Mouse (Mus musculus): ENCODE measurements around the gene Gcnt3. TPM values are rescaled to one million over a fixed set of nuclear protein-coding genes. Genes with fewer than 3 reads are reported as not detected.
"Not testable (repeated sequence)": the region's sequence is repeated elsewhere in the genome, so short reads cannot be mapped to it uniquely, and the experiment has no call there.

Gene Gcnt3
- polyA plus RNA-seq, 1 experiment from 2014 or later, result 0.07 TPM

DNA sequence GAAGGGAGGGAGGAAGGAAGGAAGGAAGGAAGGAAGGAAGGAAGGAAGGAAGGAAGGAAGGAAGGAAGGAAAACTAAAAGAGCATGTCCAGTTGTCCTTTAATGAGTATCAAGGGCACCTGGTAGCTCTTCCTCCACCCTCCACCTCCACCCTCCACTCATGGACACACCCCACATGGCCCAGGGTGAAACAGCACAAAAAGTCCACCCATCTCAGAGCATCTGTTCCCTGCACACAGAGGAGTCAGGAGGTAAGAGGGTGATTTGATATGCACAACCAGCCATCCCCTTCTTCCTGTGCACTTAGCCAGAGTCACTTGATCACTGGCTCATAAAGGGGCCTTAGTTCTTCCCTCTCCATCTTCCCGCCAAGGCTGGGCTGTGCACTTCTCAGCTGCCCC is 5.0 kb upstream of the Gcnt3 start:
- Histone ChIP-seq H3K27me3 (no peaks in the 10 kb centered on the region), H3K27ac (no peak overlapping the region), H3K4me3 (no peak overlapping the region), H3K4me2 (no peak overlapping the region), H3K4me1 (peaks cover 4% of the 10 kb centered on the region), H3K9me3 (no peaks in the 10 kb centered on the region), H3K9ac (no peak overlapping the region), H3K36me3 (no peaks in the 10 kb centered on the region)
- no peak for ATAC-seq (ENCODE audit: insufficient number of reproducible peaks, insufficient read depth, low FRiP score, low TSS enrichment, low read depth)
- 41% methylated on average over 1 of the region's 1 CpGs for WGBS

- Histone ChIP-seq H3K27me3 (no peaks in the 10 kb centered on the region), H3K4me3 (no peak overlapping the region), H3K4me2 (no peak overlapping the region), H3K9me3 (no peaks in the 10 kb centered on the region), H3K4me1 (no peaks in the 10 kb centered on the region), H3K9ac (no peak overlapping the region), H3K27ac (no peak overlapping the region), H3K36me3 (no peaks in the 10 kb centered on the region)
- 90% methylated on average over 4 of the region's 4 CpGs for WGBS
- ATAC-seq (ENCODE audit: insufficient number of reproducible peaks, insufficient read depth, low FRiP score, low TSS enrichment, low read depth), result no peak
These were observed 4.2 kb upstream of the Gcnt3 start for GRCm38 (mm10) chr9:70042137-70042536.

- Histone ChIP-seq H3K4me2 (no peak overlapping the region), H3K4me3 (no peak overlapping the region), H3K4me1 (no peaks in the 10 kb centered on the region), H3K36me3 (no peaks in the 10 kb centered on the region), H3K9me3 (no peaks in the 10 kb centered on the region), H3K27ac (no peak overlapping the region), H3K27me3 (no peaks in the 10 kb centered on the region), H3K9ac (no peak overlapping the region)
- WGBS, result 88% methylated on average over 11 of the region's 11 CpGs
- no peak for ATAC-seq (ENCODE audit: insufficient number of reproducible peaks, insufficient read depth, low FRiP score, low TSS enrichment, low read depth)
These were observed 2.7 kb upstream of the Gcnt3 start for GRCm38 (mm10) chr9:70040570-70040969.

- H3K36me3 ChIP-seq, result no peaks in the 10 kb centered on the region
- no peak for ATAC-seq (ENCODE audit: insufficient number of reproducible peaks, insufficient read depth, low FRiP score, low TSS enrichment, low read depth)
- H3K4me2 ChIP-seq, result no peak overlapping the region
- 76% methylated on average over 6 of the region's 6 CpGs for WGBS
- no peak overlapping the region for H3K9ac ChIP-seq
- no peaks in the 10 kb centered on the region for H3K4me1 ChIP-seq
- no peak overlapping the region for H3K27ac ChIP-seq
- H3K27me3 ChIP-seq, result no peaks in the 10 kb centered on the region
- H3K9me3 ChIP-seq, result no peaks in the 10 kb centered on the region
- no peak overlapping the region for H3K4me3 ChIP-seq
These were observed 1.9 kb upstream of the Gcnt3 start for GRCm38 (mm10) chr9:70039597-70040385.

GRCm38 (mm10) chr9:70036646-70037045 is 1.2 kb downstream of the Gcnt3 start:
- Histone ChIP-seq H3K9ac (no peak overlapping the region), H3K36me3 (no peaks in the 10 kb centered on the region), H3K4me1 (no peaks in the 10 kb centered on the region), H3K27me3 (no peaks in the 10 kb centered on the region), H3K4me2 (no peak overlapping the region), H3K9me3 (no peaks in the 10 kb centered on the region), H3K4me3 (no peak overlapping the region), H3K27ac (no peak overlapping the region)
- WGBS, result 80% methylated on average over 4 of the region's 4 CpGs
- no peak for ATAC-seq (ENCODE audit: insufficient number of reproducible peaks, insufficient read depth, low FRiP score, low TSS enrichment, low read depth)

DNA sequence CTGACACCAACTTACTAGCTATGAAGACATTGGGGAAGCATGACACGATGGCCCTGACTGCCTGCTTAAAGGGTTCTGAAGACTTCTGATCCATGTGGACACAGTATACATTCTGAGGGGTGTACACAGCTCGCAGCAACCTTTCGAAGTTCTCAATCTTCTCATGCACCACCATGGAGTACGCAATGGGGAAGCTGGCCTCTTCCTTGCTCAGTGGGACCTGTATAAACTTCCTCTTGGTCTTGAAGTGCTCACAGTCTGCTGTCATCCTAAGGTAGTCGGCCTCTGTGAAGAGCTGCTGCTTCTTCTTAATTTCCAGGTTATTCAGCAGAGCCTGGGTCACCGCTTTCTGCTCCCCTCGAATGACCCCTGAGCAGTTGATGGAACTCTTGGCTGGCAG is 3.2 kb downstream of the Gcnt3 start:
- no peaks in the 10 kb centered on the region for H3K36me3 ChIP-seq
- H3K4me2 ChIP-seq, result no peak overlapping the region
- H3K4me3 ChIP-seq, result no peak overlapping the region
- WGBS, result 91% methylated on average over 7 of the region's 7 CpGs
- H3K9ac ChIP-seq, result no peak overlapping the region
- no peaks in the 10 kb centered on the region for H3K4me1 ChIP-seq
- H3K27ac ChIP-seq, result no peak overlapping the region
- H3K27me3 ChIP-seq, result no peaks in the 10 kb centered on the region
- H3K9me3 ChIP-seq, result no peaks in the 10 kb centered on the region
- ATAC-seq (ENCODE audit: insufficient number of reproducible peaks, insufficient read depth, low FRiP score, low TSS enrichment, low read depth), result no peak

- no peaks in the 10 kb centered on the region for H3K4me1 ChIP-seq
- no peak overlapping the region for H3K27ac ChIP-seq
- H3K36me3 ChIP-seq, result no peaks in the 10 kb centered on the region
- H3K4me3 ChIP-seq, result no peak overlapping the region
- H3K27me3 ChIP-seq, result no peaks in the 10 kb centered on the region
- no peak overlapping the region for H3K4me2 ChIP-seq
- H3K9ac ChIP-seq, result no peak overlapping the region
- no peaks in the 10 kb centered on the region for H3K9me3 ChIP-seq
- ATAC-seq (ENCODE audit: insufficient number of reproducible peaks, insufficient read depth, low FRiP score, low TSS enrichment, low read depth), result no peak
- 69% methylated on average over 9 of the region's 9 CpGs for WGBS
These were observed 4.8 kb downstream of the Gcnt3 start for GRCm38 (mm10) chr9:70033056-70033455.

DNA sequence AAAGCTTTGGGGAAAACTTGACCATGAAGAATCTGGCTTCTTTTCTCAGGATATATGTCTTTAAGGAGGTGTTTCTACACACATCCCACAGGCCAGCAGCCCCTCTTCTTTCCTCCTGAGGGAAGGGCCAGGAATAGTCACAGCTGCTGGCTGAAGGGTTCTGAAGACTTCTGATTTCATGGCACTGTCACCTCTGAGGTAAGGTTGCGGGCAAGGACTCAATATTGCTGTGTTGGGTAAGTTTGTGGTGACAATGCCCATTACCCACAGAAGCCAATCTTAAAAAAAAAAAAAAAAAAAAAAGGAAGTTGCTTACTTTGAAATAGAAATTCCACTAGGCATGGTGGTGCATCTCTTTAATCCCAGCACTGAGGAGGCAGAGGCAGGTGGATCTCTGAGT is 5.7 kb downstream of the Gcnt3 start:
- Histone ChIP-seq H3K27me3 (no peaks in the 10 kb centered on the region), H3K4me1 (no peaks in the 10 kb centered on the region), H3K4me3 (no peak overlapping the region), H3K27ac (no peak overlapping the region), H3K4me2 (no peak overlapping the region), H3K36me3 (no peaks in the 10 kb centered on the region), H3K9ac (no peak overlapping the region), H3K9me3 (no peaks in the 10 kb centered on the region)
- WGBS, result 96% methylated on average over 1 of the region's 1 CpGs
- no peak for ATAC-seq (ENCODE audit: insufficient number of reproducible peaks, insufficient read depth, low FRiP score, low TSS enrichment, low read depth)

- no peak for ATAC-seq (ENCODE audit: insufficient number of reproducible peaks, insufficient read depth, low FRiP score, low TSS enrichment, low read depth)
- WGBS, result 92% methylated on average over 2 of the region's 2 CpGs
These were observed 12.4 kb downstream of the Gcnt3 start for GRCm38 (mm10) chr9:70025365-70026012.

DNA sequence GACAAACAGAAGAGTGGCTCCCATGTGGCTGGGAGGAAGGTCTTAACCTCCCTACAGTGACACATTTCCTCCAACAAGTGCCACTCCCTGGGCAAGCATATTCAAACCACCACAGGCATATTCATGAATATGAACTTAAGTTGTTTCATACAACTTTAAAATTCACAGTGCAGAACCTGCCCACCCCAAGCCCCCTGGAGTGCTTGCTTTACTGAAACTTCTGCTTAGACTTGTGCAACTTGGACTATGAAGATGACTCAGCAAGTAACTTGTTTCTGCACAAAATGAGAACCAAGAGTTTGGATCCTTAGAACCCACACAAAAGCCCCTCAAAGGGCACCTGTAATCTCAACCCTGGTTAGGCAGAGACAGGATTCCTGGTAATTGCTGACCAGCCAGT is 13.2 kb downstream of the Gcnt3 start:
- Histone ChIP-seq H3K4me2 (no peak overlapping the region), H3K27ac (no peak overlapping the region), H3K9me3 (no peaks in the 10 kb centered on the region), H3K27me3 (no peaks in the 10 kb centered on the region), H3K4me1 (no peaks in the 10 kb centered on the region), H3K9ac (no peak overlapping the region), H3K36me3 (peaks cover 13% of the 10 kb centered on the region; the same call in 1 of the 2 replicates), H3K4me3 (no peak overlapping the region)
- ATAC-seq (ENCODE audit: insufficient number of reproducible peaks, insufficient read depth, low FRiP score, low TSS enrichment, low read depth), result no peak

More at GRCm38 (mm10) chr9:70025365-70026012, 12.4 kb downstream of the Gcnt3 start:
- Histone ChIP-seq H3K4me1 (no peaks in the 10 kb centered on the region), H3K4me2 (no peak overlapping the region), H3K9ac (no peak overlapping the region), H3K36me3 (peaks cover 8% of the 10 kb centered on the region; the same call in 1 of the 2 replicates), H3K27me3 (no peaks in the 10 kb centered on the region), H3K27ac (no peak overlapping the region), H3K9me3 (no peaks in the 10 kb centered on the region), H3K4me3 (no peak overlapping the region)

DNA sequence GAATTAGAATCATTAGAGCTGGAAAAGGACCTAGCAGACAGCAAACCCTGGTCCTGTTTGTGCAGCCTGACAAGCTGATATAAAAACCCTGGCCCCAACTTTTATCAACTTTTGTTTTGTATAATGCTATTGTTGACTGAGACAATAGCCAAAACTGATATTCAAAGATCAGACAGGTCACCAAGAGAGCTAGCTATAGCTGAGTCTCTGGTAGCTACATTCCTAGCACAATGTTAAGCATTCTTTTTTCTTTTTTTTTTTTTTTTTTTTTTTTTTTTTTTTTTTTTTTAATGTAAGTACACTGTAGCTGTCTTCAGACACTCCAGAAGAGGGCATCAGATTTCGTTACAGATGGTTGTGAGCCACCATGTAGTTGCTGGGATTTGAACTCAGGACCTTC is 14.3 kb downstream of the Gcnt3 start:
- H3K36me3 ChIP-seq, result peaks cover 19% of the 10 kb centered on the region; the same call in 1 of the 2 replicates
- H3K4me2 ChIP-seq; ATAC-seq (ENCODE audit: insufficient number of reproducible peaks, insufficient read depth, low FRiP score, low TSS enrichment, low read depth); H3K4me1 ChIP-seq; H3K27me3 ChIP-seq; H3K9me3 ChIP-seq; H3K9ac ChIP-seq; H3K4me3 ChIP-seq; H3K27ac ChIP-seq: not testable (repeated sequence)
- WGBS, result 74% methylated on average over 1 of the region's 1 CpGs

DNA sequence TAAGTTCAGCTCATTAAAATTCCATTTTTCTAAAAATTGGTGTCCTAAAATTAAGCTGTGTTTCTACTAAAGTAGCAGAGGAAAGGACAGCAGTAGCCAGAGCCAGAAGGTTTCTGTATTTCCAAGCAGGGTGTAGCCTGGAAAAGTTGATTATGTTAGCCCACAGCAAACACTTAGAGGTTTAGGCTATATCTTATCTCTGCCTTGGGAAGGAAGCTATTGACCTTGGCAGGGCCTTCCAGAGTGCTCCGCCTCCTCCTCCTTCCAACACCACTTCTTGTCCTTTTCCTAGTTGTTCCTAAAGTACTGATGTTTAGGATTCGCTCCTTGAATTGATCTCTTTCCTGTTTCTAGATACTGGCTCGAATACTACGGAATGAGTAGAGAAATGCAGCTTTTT is 15.8 kb downstream of the Gcnt3 start:
- WGBS, result 97% methylated on average over 4 of the region's 4 CpGs
- H3K36me3 ChIP-seq, result peaks cover 20% of the 10 kb centered on the region

More for the DNA sequence above, 15.8 kb downstream of the Gcnt3 start:
- ATAC-seq (ENCODE audit: insufficient number of reproducible peaks, insufficient read depth, low FRiP score, low TSS enrichment, low read depth), result no peak
- Histone ChIP-seq H3K4me3 (no peak overlapping the region), H3K4me1 (no peaks in the 10 kb centered on the region), H3K27ac (no peak overlapping the region), H3K4me2 (no peak overlapping the region), H3K9ac (no peak overlapping the region), H3K9me3 (no peaks in the 10 kb centered on the region), H3K27me3 (no peaks in the 10 kb centered on the region)
